Mouse (Mus musculus) adrenal gland, postnatal 0 days (tissue): ENCODE measurements around the gene Bag2. TPM values are rescaled to one million over a fixed set of nuclear protein-coding genes. Genes with fewer than 3 reads are reported as not detected.

Experiments
- polyA plus RNA-seq: library from polyadenylated mRNA; unstranded; fragments of >200 nt; fragmentation: Nextera tagmentation; extraction: Ambion mirVana; gene quantifications from 2 replicates; pipeline ENCODE4 v1.2.1, GENCODE M21; 2015

The Bag2 gene
- polyA plus RNA-seq: 19.4 and 25.6 TPM in 2 replicates

GRCm38 (mm10) chr1:33757491-33758041 is at the start of gene Bag2:
Gene Bag2 (minus strand): TSS chr1:33757795.

GRCm38 (mm10) chr1:33719733-33720225 is 37.8 kb downstream of the Bag2 start, which contains the start of gene Rab23:
Gene Rab23 (plus strand): TSS chr1:33719887.

Other genes with a start within 250 kb of the Bag2 start
- 15.5 and 18.6 TPM in 2 replicates for gene Prim2, start 88.0 kb downstream of the Bag2 start, polyA plus RNA-seq
- 11.1 and 13.6 TPM in 2 replicates for gene Rab23, start 37.9 kb downstream of the Bag2 start, polyA plus RNA-seq
- gene Zfp451, start 56.8 kb upstream of the Bag2 start, polyA plus RNA-seq: 10.7 and 16.0 TPM in 2 replicates
- gene Bend6, start 150.0 kb upstream of the Bag2 start, polyA plus RNA-seq: 0.79 and 1.6 TPM in 2 replicates
- gene Dst, start 150.4 kb upstream of the Bag2 start, polyA plus RNA-seq: 21.9 and 23.0 TPM in 2 replicates